Mouse (Mus musculus) neural tube, embryonic 15.5 days (tissue): ENCODE data around the gene Olfr372. TPM values are rescaled to one million over a fixed set of nuclear protein-coding genes. Genes with fewer than 3 reads are reported as not detected.
"Not testable (repeated sequence)": the region's sequence is repeated elsewhere in the genome, so short reads cannot be mapped to it uniquely, and the experiment has no call there.

Source experiments
- ATAC-seq: fragments of 200-750 bp; cut with Nextera tagmentation; 2 replicates; pipeline ENCODE4 v1.8.0; 2017; ENCODE audit warnings: mild to moderate bottlenecking, moderate TSS enrichment, moderate library complexity; ENCODE audit not compliant: low FRiP score
- H3K27ac ChIP-seq: fragments of 300-500 bp; sonication (generic); replicated peaks from 2 replicates; pipeline ENCODE4 v1.5.1; 2015; ENCODE audit warnings: mild to moderate bottlenecking, inconsistent platforms
- H3K27me3 ChIP-seq: fragments of 300-500 bp; sonication (generic); replicated peaks from 2 replicates; pipeline ENCODE4 v1.6.1; 2015; ENCODE audit warnings: inconsistent platforms
- H3K36me3 ChIP-seq: fragments of 300-500 bp; sonication (generic); 2 replicates; pipeline ENCODE4 v1.6.1; 2015; ENCODE audit warnings: inconsistent platforms
- H3K4me1 ChIP-seq: fragments of 300-500 bp; sonication (generic); 2 replicates; pipeline ENCODE4 v1.6.1; 2015; ENCODE audit warnings: inconsistent platforms
- H3K4me2 ChIP-seq: fragments of 300-500 bp; sonication (generic); 2 replicates; pipeline ENCODE4 v1.6.1; 2015; ENCODE audit warnings: inconsistent platforms, mild to moderate bottlenecking, moderate library complexity
- H3K4me3 ChIP-seq: fragments of 300-500 bp; sonication (generic); replicated peaks from 2 replicates; pipeline ENCODE4 v1.5.1; 2015; ENCODE audit warnings: mild to moderate bottlenecking, inconsistent platforms
- H3K9ac ChIP-seq: fragments of 300-500 bp; sonication (generic); replicated peaks from 2 replicates; pipeline ENCODE4 v1.6.1; 2015; ENCODE audit warnings: mild to moderate bottlenecking, inconsistent platforms
- H3K9me3 ChIP-seq: fragments of 300-500 bp; sonication (generic); replicated peaks from 2 replicates; pipeline ENCODE4 v1.6.1; 2016; ENCODE audit warnings: inconsistent platforms
- WGBS: fragments of 180-500 bp; shearing (Covaris S2); methylation state at CpG from one replicate; pipeline ENCODE4 v1.1.7; 2015; ENCODE audit warnings: mixed read lengths; 5-methylcytosine and 5-hydroxymethylcytosine counted together
- polyA plus RNA-seq: library from polyadenylated mRNA; unstranded; fragments of >200 nt; fragmentation: Nextera tagmentation; extraction: Ambion mirVana; gene quantifications from 2 replicates; pipeline ENCODE4 v1.2.1, GENCODE M21; 2015

The Olfr372 gene
- polyA plus RNA-seq: not detected in 2 replicates

DNA sequence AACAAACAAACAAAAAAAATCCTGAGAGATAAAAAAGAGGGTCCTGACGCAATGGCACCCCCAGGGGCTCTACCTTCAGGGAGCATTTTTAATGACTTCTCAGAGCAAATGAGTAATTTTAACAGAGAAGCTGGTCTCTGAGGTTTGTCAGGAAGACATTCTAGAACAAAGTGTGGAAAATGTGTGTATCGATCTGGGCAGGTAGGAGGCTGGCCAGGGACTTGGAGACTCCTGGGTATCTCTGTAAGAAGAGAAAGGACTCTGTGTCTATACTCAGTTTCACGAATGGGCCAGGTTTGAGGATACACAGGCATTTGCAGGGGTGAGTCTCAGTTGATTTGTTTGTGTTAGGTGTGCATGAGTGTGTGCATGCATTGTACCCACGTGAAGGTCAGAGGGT is at the start of gene Olfr372:
Gene Olfr372 (plus strand): TSS at position 301 of the 400 bp plus-strand sequence.
- not testable (repeated sequence) for ATAC-seq, H3K4me3 ChIP-seq, H3K4me1 ChIP-seq, H3K9ac ChIP-seq, H3K4me2 ChIP-seq, H3K36me3 ChIP-seq, H3K27me3 ChIP-seq, H3K9me3 ChIP-seq, H3K27ac ChIP-seq
- 79% methylated on average over 4 of the region's 4 CpGs for WGBS

DNA sequence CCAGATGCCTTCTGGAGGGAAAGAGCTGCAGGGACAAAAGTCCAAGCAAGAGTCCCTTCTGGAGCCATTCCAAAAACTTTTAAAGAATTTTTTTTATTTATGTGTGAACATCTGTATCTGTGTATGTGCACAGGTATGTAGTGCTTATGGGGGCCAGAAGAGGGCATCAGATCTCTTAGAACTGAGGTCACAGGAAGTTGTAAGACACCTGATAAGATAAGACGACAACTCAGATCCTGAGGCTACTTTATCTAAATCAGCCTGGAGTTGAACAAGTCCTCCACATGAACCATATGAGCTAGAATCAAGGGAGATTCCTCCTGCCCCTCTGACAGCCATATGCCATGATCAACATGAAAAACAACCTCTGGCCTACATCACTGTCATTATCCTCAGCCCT is 41.6 kb upstream of the Olfr372 start:
- no peak for ATAC-seq
- 92% methylated on average over 1 of the region's 1 CpGs for WGBS

DNA sequence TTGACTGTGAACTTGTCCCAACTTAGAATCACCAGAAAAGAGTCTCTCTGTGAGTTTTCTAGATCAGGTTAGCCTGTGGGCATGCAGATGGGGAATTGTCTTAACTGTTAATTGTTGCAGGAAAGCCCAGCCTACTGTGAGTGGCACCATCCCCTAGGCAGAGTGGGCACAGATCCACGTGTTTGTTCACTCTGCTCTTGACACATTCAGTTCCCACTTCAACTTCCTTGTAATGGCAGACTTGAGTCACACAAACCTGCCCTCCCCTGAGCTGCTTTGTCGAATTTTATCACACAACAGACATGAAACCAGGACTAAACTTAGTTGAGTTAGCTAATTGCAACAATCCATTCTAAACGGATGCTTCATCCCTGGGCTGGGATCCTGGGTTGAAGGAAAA is 40.8 kb upstream of the Olfr372 start:
- Histone ChIP-seq H3K9me3 (no peaks in the 10 kb centered on the region), H3K4me3 (no peak overlapping the region), H3K27ac (no peak overlapping the region), H3K4me2 (no peak overlapping the region), H3K36me3 (no peaks in the 10 kb centered on the region), H3K9ac (no peak overlapping the region), H3K27me3 (no peaks in the 10 kb centered on the region), H3K4me1 (no peaks in the 10 kb centered on the region)
- ATAC-seq: no peak
- 67% methylated on average over 3 of the region's 3 CpGs for WGBS

More for the DNA sequence above, 41.6 kb upstream of the Olfr372 start:
- H3K27me3 ChIP-seq: no peaks in the 10 kb centered on the region
- no peak overlapping the region for H3K27ac ChIP-seq
- no peak overlapping the region for H3K9ac ChIP-seq
- H3K4me3 ChIP-seq: no peak overlapping the region
- no peaks in the 10 kb centered on the region for H3K9me3 ChIP-seq
- no peaks in the 10 kb centered on the region for H3K36me3 ChIP-seq
- H3K4me1 ChIP-seq: no peaks in the 10 kb centered on the region
- H3K4me2 ChIP-seq: no peak overlapping the region

DNA sequence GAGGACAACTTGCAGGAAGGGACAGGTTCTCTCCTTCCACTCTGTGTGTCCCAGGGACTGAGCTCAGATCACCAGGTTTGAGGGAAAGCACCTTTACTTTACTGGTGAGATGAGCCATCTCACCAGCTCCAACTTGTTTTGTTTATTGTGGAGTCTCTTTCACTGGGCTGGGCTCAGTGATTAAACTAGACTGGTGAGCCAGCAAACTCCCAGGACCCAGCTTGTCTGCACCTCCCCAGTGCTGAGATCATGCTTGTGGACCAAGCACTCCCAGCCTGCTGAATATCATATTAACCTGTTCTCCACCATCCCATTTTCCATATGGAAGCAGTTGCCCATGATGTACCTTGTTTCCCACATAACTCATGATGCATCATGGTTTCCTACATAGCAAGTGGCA is 38.1 kb upstream of the Olfr372 start:
- Histone ChIP-seq H3K4me1 (no peaks in the 10 kb centered on the region), H3K27ac (no peak overlapping the region), H3K4me2 (no peak overlapping the region), H3K9ac (no peak overlapping the region), H3K36me3 (no peaks in the 10 kb centered on the region), H3K27me3 (no peaks in the 10 kb centered on the region), H3K4me3 (no peak overlapping the region), H3K9me3 (no peaks in the 10 kb centered on the region)
- ATAC-seq: no peak

DNA sequence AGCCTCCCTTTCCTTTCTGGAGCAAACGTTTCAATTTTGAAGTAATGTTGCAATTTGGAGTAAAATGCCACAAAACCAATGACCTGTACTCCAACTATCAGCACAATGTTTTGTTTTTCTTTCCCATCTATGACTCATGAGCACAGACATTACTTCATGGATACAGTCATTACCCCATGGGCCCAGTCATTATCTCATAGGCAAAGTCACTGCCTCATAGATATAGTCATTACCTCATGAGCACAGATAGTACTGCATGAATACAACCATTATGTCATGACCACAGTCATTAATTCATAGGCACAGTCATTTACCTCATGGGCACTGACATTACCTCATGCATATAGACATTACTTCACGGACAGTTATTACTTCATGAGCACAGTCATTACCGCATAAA is 35.1 kb upstream of the Olfr372 start:
- Histone ChIP-seq H3K36me3 (no peaks in the 10 kb centered on the region), H3K9ac (no peak overlapping the region), H3K27me3 (no peaks in the 10 kb centered on the region), H3K4me2 (no peak overlapping the region), H3K9me3 (no peaks in the 10 kb centered on the region), H3K4me3 (no peak overlapping the region), H3K27ac (no peak overlapping the region), H3K4me1 (no peaks in the 10 kb centered on the region)
- no peak for ATAC-seq
- WGBS: 83% methylated on average over 3 of the region's 3 CpGs

DNA sequence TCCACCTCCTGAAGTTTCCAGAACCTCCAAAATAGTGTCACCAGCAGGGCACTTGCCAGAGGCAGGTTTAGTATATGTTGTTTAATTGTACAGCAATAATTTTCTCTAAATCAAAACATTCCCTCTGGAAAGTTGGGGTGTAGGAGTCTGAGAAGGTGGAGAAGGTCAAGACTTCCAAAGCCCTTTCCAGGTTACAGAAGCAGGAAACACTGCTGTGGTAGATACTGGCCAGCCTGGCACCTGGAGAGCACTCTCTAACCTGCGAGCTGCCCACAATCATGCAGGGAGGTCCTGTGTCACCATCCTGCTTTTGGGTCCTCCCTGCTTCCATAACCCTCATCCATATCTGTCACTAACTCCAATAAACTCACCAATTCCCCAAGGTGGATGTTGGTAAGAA is 34.3 kb upstream of the Olfr372 start:
- Histone ChIP-seq H3K27me3 (no peaks in the 10 kb centered on the region), H3K36me3 (no peaks in the 10 kb centered on the region), H3K27ac (no peak overlapping the region), H3K9me3 (no peaks in the 10 kb centered on the region), H3K9ac (no peak overlapping the region), H3K4me1 (no peaks in the 10 kb centered on the region), H3K4me3 (no peak overlapping the region), H3K4me2 (no peak overlapping the region)
- ATAC-seq: no peak
- 83% methylated on average over 1 of the region's 1 CpGs for WGBS

DNA sequence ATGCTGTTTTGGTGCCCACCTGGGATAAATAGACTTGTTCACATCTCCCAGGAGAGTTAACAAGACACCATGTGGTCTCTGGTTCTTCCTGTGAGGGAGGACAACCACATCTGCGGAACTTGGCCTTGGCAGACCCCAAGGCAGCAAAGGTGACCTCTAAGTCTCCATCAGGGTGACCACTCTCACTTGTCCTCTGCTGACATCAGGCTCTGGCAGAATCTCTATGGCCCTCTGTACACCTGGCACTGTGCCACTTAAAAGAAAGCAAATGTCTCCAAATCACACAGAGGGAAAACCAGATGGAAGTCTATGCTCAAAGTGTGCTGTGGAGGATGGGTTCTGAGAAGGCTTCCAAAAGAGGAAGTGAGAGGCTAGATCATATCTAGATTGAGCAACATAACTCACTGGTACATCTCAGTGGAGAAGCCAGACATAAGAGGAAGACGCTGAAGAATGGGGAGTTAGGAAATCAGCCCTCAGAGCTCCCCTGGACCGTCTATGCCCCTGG is 32.8 kb upstream of the Olfr372 start:
- H3K9ac ChIP-seq: no peak overlapping the region
- 78% methylated on average over 3 of the region's 3 CpGs for WGBS
- ATAC-seq: no peak
- H3K27me3 ChIP-seq: no peaks in the 10 kb centered on the region
- H3K4me2 ChIP-seq: no peak overlapping the region
- no peaks in the 10 kb centered on the region for H3K4me1 ChIP-seq
- H3K36me3 ChIP-seq: no peaks in the 10 kb centered on the region
- H3K4me3 ChIP-seq: no peak overlapping the region
- H3K9me3 ChIP-seq: no peaks in the 10 kb centered on the region
- H3K27ac ChIP-seq: no peak overlapping the region

DNA sequence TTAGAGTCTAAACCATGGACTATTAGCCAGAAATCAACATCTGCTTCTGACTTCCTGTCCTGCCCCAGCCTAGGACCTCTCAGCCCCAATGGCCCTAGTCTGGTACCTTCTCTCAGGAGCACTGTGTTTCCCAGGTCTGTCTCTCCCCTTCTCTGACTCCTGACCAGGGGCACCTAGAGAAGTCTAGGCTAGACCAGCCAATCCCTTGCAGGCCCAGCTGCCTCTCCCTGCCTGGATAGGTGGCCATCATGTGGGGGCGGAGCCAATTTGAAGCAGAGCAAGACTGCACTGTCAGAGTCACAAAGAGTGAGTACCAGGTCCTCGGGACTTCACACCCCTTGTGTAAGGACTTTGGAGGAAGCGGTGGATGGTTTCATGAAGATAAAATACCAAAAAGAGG is 31.5 kb upstream of the Olfr372 start, which contains the start of gene Cyp4f18:
Gene Cyp4f18 (minus strand): TSS at position 154 of the 400 bp plus-strand sequence.
- H3K27ac ChIP-seq: no peak within 1 kb of the TSS

DNA sequence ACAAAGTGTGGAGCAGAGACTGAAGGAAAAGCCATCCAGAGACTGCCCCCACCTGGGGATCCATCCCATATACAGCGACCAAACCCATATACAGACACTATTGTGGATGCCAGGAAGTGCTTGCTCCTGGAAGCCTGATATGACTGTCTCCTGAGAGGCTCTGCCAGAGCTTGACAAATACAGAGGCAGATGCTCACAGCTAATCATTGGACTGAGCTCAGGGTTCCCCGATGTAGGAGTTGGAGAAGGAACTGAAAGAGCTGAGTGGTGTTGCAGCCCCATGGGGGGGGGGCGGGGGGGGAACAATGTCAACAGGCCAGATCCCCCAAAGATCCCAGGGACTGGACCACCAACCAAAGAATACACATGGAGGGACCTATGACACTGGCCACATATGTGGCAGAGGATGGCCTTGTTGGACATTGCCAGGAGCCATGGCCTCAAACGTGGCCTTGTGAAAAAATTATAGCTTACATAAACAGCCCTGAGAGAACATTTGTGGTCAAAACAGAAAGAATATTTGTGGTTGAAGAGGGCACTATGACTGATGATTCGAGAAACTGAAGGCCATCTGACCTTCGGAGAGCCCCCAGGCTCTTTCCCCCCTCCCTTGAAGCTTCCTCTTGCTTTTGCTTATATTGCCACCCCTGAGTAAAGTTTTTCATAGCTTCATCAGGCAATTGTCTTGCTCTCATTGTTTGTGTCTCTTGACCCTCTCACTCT is 27.4 kb upstream of the Olfr372 start:
- not testable (repeated sequence) for H3K9me3 ChIP-seq, H3K36me3 ChIP-seq, H3K27me3 ChIP-seq, ATAC-seq, H3K4me2 ChIP-seq, H3K9ac ChIP-seq, H3K27ac ChIP-seq, H3K4me3 ChIP-seq, H3K4me1 ChIP-seq
- 66% methylated on average over 6 of the region's 6 CpGs for WGBS

More for the DNA sequence above, 31.5 kb upstream of the Olfr372 start, which contains the start of gene Cyp4f18:
- no peaks in the 10 kb centered on the region for H3K27me3 ChIP-seq
- H3K4me1 ChIP-seq: no peaks in the 10 kb centered on the region
- no peak within 1 kb of the TSS for H3K4me2 ChIP-seq
- no peak for ATAC-seq
- no peak within 1 kb of the TSS for H3K4me3 ChIP-seq
- WGBS: 73% methylated on average over 3 of the region's 3 CpGs
- H3K36me3 ChIP-seq: no peaks in the 10 kb centered on the region
- no peaks in the 10 kb centered on the region for H3K9me3 ChIP-seq
- H3K9ac ChIP-seq: no peak within 1 kb of the TSS

DNA sequence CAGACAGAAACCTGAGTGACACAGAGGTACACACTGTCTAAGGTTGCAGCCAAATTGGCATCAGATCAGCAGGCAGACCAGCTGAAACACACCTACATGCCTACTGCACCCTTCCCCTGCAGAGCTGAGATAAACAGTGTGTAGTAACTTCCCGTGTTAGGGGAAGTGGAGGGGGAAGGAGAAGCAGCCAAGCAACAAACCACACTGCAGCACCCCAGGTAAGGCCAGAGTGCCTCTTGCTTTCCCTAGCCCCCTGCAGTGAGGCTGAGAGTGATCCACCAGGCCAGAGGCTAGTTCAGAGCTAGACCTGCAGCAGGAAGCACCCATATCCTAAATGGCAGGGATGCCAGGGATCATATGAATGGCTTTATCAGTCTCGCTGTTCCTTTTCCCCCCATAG is 23.7 kb upstream of the Olfr372 start:
- ATAC-seq, H3K4me2 ChIP-seq, H3K27me3 ChIP-seq, H3K9me3 ChIP-seq, H3K9ac ChIP-seq, H3K4me1 ChIP-seq, H3K36me3 ChIP-seq, H3K4me3 ChIP-seq, H3K27ac ChIP-seq: not testable (repeated sequence)
- whole genome bisulfite sequencing: 74% methylated on average over 2 of the region's 2 CpGs

DNA sequence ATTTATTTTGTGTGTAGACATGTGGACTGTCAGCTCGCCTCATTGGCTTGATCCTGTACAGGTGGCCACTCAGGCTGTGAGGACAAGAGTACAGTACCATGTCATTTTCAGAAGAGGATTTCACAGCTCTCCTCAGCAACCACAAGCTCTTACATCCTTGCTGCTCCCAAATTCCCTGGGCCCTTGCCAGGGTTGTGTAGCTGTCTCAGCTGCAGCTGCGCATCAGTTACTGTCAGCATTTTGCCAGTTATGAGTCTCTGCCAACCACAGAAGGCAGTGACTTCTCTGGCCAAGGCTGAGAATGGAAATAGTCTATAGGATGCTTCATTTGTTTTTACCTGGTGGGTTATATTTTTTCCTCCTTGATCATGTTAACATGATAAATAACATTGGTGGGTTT is 22.9 kb upstream of the Olfr372 start:
- H3K9ac ChIP-seq: no peak overlapping the region

DNA sequence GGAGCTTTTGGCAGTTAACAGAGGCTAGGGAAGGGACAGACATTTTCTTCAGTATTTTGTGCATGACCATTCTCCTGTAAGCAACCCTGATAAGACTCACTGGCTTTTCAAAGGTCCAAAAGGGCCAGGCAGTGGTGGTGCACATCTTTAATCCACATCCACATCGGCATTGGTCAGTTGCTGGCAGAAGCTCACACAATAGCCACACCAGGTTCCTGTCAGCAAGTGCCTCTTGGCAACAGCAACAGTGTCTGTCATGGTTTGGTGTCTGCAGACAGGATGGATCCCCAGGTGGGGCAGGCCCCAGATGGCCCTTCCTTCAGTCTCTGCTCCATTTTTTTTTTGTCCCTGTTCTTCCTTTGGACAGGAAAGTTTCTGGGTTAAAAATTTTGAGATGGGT is 22.0 kb upstream of the Olfr372 start:
- H3K9ac ChIP-seq, H3K4me3 ChIP-seq, H3K27ac ChIP-seq, H3K9me3 ChIP-seq, ATAC-seq, H3K4me2 ChIP-seq, H3K4me1 ChIP-seq, H3K36me3 ChIP-seq, H3K27me3 ChIP-seq: not testable (repeated sequence)
- WGBS: 80% methylated on average over 1 of the region's 1 CpGs

More for the DNA sequence above, 22.9 kb upstream of the Olfr372 start:
- no peaks in the 10 kb centered on the region for H3K27me3 ChIP-seq
- WGBS: 65% methylated on average over 2 of the region's 2 CpGs
- no peaks in the 10 kb centered on the region for H3K9me3 ChIP-seq
- no peaks in the 10 kb centered on the region for H3K4me1 ChIP-seq
- H3K36me3 ChIP-seq: no peaks in the 10 kb centered on the region
- no peak overlapping the region for H3K4me3 ChIP-seq
- H3K27ac ChIP-seq: no peak overlapping the region
- H3K4me2 ChIP-seq: no peak overlapping the region
- ATAC-seq: no peak
